Mouse (Mus musculus): ENCODE data around the gene Tmem184b.
A peak's percentile ranks its signal among the peaks of the same experiment; 100 is the strongest.

GRCm38 (mm10) chr15:79326971-79327961, 76.1 kb downstream of the Tmem184b start:
- TF ChIP-seq CTCF (IDR thresholded peaks at IDR 0.05; ENCODE audit: extremely low read depth, insufficient read length, insufficient replicate concordance, low read depth, low read length) (peak; percentile 17; the same call in 1 of the 2 replicates), POLR2A (IDR thresholded peaks at IDR 0.05; ENCODE audit: low read depth, low read length) (peak; percentile 26; the same call in 1 of the 2 replicates)

Measured in small intestine, adult 2 months (tissue).